Mouse (Mus musculus) neutrophil, adult 83 days (primary cell): ENCODE results near the gene P2rx5. TPM values are rescaled to one million over a fixed set of nuclear protein-coding genes. Genes with fewer than 3 reads are reported as not detected.

Source experiments
- total RNA-seq, 2 experiments: library from RNA; stranded (reverse); gene quantifications; one replicate each; pipeline ENCODE4 v1.2.4; 2023

The P2rx5 gene
- not detected for total RNA-seq

DNA sequence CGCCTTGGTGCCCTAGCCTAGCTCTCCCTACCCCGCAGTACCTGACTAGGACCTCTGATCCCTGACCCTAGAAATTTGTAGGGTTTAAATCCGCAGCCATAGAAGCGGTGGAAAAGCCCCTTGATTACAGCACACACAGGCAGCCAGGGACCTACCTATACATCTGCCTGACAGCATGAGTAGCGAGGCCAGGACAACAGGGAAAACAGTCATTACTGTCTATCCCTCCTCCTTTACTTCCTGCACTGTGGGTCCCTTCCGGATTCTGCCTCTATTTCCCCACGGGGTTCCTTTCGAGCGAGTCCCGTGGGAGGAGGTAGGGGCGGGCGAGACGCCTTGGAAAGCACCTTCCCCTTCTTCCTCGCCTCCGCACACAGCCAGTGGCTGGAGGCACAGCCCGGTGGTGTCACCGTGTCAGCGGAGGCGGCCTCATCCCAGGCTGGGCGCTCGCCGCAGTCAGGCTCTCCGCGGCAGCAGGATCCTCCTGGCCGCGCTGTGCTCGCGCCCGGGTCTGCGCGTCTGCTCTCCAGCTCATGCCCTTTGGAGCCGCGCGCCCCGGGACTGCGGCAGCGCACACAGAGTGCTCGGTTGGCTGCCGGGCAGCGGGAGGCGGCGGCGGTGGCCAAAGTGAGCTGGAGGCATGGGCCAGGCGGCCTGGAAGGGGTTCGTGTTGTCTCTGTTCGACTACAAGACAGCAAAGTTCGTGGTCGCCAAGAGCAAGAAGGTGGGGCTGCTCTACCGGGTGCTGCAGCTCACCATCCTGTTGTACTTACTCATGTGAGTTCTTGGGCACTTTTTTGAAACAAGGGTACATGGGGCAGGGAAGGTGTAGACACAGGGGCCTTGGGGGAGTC lies at the start of gene P2rx5:
Gene P2rx5 (plus strand): TSS at position 465 of the 854 bp plus-strand sequence.

GRCm38 (mm10) chr11:73137591-73138501 lies 22.4 kb upstream of the P2rx5 start, which contains the start of gene Haspin:
Gene Haspin, minus strand, starts transcription at chr11:73138294.

DNA sequence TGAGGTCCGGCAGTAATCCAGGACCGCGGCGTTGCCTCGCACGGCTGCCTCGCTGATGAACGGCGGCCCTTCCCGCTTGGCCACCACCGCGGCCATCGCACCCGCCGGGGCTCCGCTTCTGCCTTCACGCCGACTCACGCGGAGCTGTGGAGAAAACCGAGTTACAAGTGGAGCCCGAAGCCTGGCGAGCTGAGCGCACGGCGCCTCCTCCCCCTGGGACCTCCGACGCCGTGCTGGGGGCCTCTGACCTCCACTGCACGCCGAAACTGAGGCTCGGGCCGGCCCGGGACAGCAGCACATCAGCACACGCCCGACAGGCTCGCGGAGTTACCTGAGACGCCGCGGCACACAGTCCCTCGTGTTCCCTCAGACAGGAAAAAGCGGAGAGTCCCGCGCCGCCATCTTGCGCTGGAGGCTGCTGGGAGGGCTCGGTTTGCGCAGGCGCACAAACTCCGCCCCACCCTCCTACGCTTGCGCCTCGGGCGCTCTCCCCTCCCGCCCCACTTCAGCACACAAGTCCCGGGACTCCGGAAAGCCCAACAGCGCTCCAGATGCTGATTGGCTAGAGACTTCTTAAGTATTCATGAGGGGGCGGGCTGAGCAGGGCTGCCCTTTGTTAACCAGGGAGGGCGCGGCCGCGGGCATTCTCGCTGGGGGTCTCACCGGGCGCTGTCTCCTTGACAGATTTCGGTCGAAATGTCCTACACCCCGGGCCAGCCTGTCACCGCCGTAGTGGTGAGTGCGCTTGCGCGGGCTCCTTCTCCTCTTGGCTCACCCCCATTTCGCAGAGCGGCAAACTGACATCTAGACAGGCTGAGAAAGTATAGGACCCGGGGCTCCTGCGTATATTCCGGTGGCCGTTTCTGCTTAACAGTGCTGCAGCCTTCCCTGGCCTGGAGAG lies 16.6 kb downstream of the P2rx5 start, which contains the start of the genes Emc6 and Tax1bp3:
Gene Emc6 (minus strand): TSS at position 430 of the 901 bp plus-strand sequence.
Gene Tax1bp3 (plus strand): TSS at position 476 of the 901 bp plus-strand sequence.

DNA sequence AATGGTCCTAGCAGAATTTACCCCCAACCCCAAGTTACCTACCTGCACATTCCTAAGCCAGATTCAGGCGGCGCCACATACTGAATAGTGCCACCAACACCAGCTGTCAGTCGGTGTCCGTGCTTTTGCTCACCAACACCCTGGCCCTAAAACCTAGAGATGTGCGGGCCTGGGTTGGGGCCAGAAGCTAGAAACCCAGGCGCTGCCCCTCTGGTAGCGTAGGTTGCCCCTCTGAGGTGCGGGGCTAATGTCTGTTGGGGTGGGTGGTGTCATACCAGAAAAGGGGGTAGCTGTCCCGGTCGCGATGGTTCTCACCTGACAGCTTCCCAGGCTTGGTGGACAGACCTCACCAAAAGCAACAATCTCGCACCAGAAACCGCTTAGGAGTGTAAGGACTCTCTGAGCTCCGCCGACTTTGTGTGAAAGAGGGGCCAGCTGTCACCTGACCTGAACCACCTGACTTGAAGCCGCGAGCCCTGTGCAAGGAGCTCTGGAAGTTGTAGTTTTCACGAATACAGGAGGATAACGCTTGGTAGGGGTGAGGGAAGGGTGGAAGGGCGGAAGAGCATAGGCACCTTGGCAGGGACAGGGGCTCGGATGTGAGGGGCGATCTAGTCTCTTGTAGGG lies 38.5 kb downstream of the P2rx5 start, which contains the start of gene Ctns:
Gene Ctns (minus strand): TSS at position 440 of the 627 bp plus-strand sequence.

DNA sequence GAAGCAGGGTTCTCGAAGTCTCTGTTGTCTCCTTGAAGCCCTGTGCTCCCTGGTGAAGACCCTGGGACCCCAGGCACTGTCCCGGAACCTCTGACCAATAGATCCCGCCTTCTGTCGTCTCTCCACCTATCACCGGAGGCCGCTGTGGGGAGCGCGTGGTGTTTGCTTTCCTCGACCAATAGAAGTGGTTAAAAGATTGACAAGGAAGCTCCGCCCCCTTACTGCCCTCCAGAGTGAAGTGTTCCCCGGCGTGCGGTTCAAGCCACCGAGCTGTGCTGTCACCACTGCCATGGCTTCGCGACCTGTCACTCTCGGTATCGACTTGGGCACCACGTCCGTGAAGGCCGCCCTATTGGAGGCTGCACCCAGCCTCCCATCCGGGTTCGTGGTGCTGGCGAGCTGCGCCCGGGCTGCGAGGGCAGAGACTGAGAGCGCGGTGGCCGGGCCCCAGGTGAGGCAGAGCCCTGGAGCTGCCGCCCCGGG lies 39.0 kb downstream of the P2rx5 start, which contains the start of gene Shpk:
Gene Shpk (plus strand): TSS at position 231 of the 483 bp plus-strand sequence.

Other genes with a start within 250 kb of the P2rx5 start
- 100 to 1,000 TPM; 277 to 294 TPM for gene Atp2a3, start 199.3 kb upstream of the P2rx5 start, total RNA-seq
- gene P2rx1, start 161.3 kb upstream of the P2rx5 start, total RNA-seq, result 10 to 100 TPM; 10.9 to 12.9 TPM
- gene Camkk1, start 141.4 kb upstream of the P2rx5 start, total RNA-seq, result 1 to 10 TPM; 4.7 to 5.5 TPM
- gene Ncbp3, start 112.6 kb upstream of the P2rx5 start, total RNA-seq, result 10 to 100 TPM; 10.5 to 12.5 TPM
- gene Itgae, start 69.8 kb upstream of the P2rx5 start, total RNA-seq, result not detected
- 10 to 100 TPM; 10.8 to 11.5 TPM for gene Haspin, start 22.1 kb upstream of the P2rx5 start, total RNA-seq
- 10 to 100 TPM; 18.8 to 20.9 TPM for gene Emc6, start 16.6 kb downstream of the P2rx5 start, total RNA-seq
- gene Tax1bp3, start 16.7 kb downstream of the P2rx5 start, total RNA-seq, result 10 to 100 TPM; 13.7 to 17.6 TPM
- gene Ctns, start 38.6 kb downstream of the P2rx5 start, total RNA-seq, result 10 to 100 TPM; 17.5 to 18.2 TPM
- gene Shpk, start 39.0 kb downstream of the P2rx5 start, total RNA-seq, result 1 to 10 TPM; 1.3 to 1.8 TPM
- gene Trpv1, start 73.9 kb downstream of the P2rx5 start, total RNA-seq, result not detected
- not detected for gene Trpv3, start 107.0 kb downstream of the P2rx5 start, total RNA-seq
- gene Aspa, start 169.2 kb downstream of the P2rx5 start, total RNA-seq, result not detected
- gene Gm49340, start 169.3 kb downstream of the P2rx5 start, total RNA-seq, result not detected
- not detected for gene Spata22, start 169.3 kb downstream of the P2rx5 start, total RNA-seq
- gene Olfr20, start 190.4 kb downstream of the P2rx5 start, total RNA-seq, result not detected
- not detected for gene Olfr376, start 210.8 kb downstream of the P2rx5 start, total RNA-seq
- gene Olfr1, start 239.2 kb downstream of the P2rx5 start, total RNA-seq, result not detected